Mouse (Mus musculus) megakaryocyte, embryonic 14.5 days (primary cell): ENCODE measurements around the gene Galt.

Experiments
- FLI1 ChIP-seq: IDR thresholded peaks from 2 replicates; pipeline ENCODE4 v1.6.1; 2012; ENCODE audit warnings: low read length, inconsistent platforms, mixed read lengths
- GATA1 ChIP-seq: IDR thresholded peaks from 3 replicates; pipeline ENCODE4 v1.6.1; 2012; ENCODE audit warnings: mixed read lengths, low read length, inconsistent platforms, borderline replicate concordance

DNA sequence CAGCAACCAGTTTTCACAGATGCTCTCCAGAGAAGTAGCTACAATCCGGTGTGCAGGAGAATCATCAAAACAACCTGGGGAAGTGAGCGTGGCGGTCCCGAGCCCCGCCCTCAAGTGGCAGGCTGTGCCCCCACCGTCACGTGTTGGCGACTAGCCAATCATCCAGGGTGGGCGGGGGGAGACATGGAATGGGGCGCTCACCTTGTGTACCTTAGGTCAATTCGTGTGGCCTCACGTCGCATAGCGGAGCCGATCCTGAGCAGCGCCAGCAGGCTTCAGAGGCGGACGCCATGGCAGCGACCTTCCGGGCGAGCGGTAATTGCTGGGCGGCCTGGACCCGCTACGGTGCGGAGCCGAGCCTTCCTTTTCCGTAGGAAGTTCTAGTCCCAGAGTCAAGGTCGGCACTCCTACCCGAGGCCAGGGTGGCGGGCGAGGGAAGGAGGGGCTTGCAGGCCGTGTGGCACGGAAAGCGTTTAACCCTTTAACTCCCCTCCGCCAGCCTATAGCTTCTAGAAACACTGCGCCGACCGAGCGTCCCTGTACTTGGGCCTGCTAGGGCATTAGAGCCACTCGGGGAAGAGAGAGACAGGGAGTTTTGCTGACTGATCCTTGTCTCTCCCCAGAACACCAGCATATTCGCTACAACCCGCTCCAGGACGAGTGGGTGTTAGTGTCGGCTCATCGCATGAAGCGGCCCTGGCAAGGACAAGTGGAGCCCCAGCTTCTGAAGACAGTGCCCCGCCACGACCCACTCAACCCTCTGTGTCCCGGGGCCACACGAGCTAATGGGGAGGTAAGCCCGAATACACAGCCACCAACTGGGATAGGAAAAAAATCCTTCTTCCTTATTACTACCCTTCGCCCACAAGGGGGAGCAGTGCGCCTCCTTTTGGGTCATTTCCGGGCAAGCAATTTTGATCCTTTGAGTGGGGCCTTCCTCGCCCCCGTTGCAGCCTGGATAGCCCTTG is 594 bp downstream of the Galt start, which contains the start of gene Sigmar1:
- TF ChIP-seq GATA1 (no peak), FLI1 (no peak; the same call in 1 of the 2 replicates)
